Mouse (Mus musculus): Measurements from ENCODE around the gene Nsun4. TPM values are rescaled to one million over a fixed set of nuclear protein-coding genes. Genes with fewer than 3 reads are reported as not detected.

Gene Nsun4
- polyA plus RNA-seq, 1 experiment = 9.3 TPM

DNA sequence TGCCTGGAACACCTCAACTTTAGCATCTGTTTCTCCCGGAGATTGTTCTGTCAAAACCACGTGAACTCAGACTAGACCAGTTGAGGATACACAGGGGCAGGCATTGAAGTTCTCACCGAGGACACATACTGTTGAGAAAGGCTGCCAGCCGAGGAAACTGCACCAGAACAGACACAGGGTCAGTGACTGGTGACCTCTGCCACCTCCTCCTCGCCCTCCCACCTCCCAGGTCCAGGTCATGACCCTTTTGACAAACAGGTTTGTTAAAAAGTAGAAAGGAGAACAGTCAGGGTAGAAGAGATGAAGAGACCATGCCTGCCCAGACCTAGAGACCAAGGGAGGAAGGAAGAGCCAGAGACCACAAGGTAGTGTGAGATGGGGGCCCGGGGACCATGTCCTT, 53.0 kb downstream of the Nsun4 start:
- DNase-seq (ENCODE audit: low read depth in 1 of 2, low spot score in 2 of 2) = no peak
- TF ChIP-seq POLR2A (IDR thresholded peaks at IDR 0.05; ENCODE audit: low read depth, low read length) = no peak
- no peak for TF ChIP-seq CTCF (IDR thresholded peaks at IDR 0.05; ENCODE audit: extremely low read depth, insufficient read depth, insufficient read length, insufficient replicate concordance)
- no peaks in the 10 kb centered on the region for H3K27me3 ChIP-seq (ENCODE audit: control insufficient read depth, insufficient read depth, low read length)
- H3K36me3 ChIP-seq (ENCODE audit: control insufficient read depth, insufficient read depth, low read length) = no peaks in the 10 kb centered on the region
- H3K4me3 ChIP-seq (ENCODE audit: extremely low read depth, insufficient read depth, insufficient read length) = no peak overlapping the region
- WGBS = 49% methylated on average over 6 of the region's 6 CpGs
- no peaks in the 10 kb centered on the region for H3K4me1 ChIP-seq (ENCODE audit: control insufficient read depth, insufficient read depth, insufficient read length)
- no peak overlapping the region for H3K27ac ChIP-seq (ENCODE audit: insufficient read depth, low read length)

DNA sequence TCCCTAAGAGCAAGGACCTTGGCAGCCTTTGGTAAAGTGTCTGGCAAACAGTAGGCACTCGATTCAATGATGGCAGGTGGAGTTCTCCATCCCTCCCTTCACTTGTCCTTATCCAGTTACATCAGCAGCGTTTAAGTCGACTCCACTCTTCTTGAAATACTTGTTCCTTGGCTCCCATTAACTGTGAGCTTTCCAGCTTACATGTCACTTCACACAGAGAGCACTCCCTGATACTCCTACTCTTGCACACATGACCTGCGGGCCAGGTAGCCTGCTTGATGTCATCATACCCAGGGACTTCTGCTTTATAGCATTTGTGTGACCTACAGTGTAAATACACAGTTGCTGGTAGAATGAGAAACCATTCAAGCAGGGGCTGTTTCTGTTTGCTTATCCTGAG, 56.9 kb downstream of the Nsun4 start:
- 77% methylated on average over 4 of the region's 4 CpGs for WGBS
- Histone ChIP-seq H3K27me3 (ENCODE audit: control insufficient read depth, insufficient read depth, low read length) (no peaks in the 10 kb centered on the region), H3K4me1 (ENCODE audit: control insufficient read depth, insufficient read depth, insufficient read length) (no peaks in the 10 kb centered on the region), H3K4me3 (ENCODE audit: extremely low read depth, insufficient read depth, insufficient read length) (no peak overlapping the region), H3K36me3 (ENCODE audit: control insufficient read depth, insufficient read depth, low read length) (no peaks in the 10 kb centered on the region), H3K27ac (ENCODE audit: insufficient read depth, low read length) (no peak overlapping the region)
- DNase-seq (ENCODE audit: low read depth in 1 of 2, low spot score in 2 of 2) = no peak
- no peak for TF ChIP-seq POLR2A (IDR thresholded peaks at IDR 0.05; ENCODE audit: low read depth, low read length)
- TF ChIP-seq CTCF (IDR thresholded peaks at IDR 0.05; ENCODE audit: extremely low read depth, insufficient read depth, insufficient read length, insufficient replicate concordance) = no peak

DNA sequence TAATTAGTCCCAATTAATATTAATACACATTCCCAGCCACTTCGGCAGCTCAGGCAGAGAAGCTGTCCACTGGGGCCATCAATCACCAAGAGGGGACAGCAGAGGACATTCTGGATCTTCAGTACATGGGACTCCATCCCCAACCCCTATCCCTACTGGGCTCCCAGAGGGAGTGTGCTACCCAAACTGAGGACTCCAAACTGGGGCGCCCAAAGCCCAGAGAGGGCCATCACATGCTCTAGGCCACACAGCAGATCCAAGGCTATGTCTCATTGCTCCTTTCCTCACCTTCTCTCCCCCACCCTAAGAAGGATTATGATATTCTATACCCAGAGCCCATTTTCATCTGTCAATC, 58.3 kb downstream of the Nsun4 start:
- 88% methylated on average over 2 of the region's 2 CpGs for WGBS
- TF ChIP-seq CTCF (IDR thresholded peaks at IDR 0.05; ENCODE audit: extremely low read depth, insufficient read depth, insufficient read length, insufficient replicate concordance) = no peak
- TF ChIP-seq POLR2A (IDR thresholded peaks at IDR 0.05; ENCODE audit: low read depth, low read length) = no peak
- H3K27me3 ChIP-seq (ENCODE audit: control insufficient read depth, insufficient read depth, low read length) = no peaks in the 10 kb centered on the region
- H3K4me3 ChIP-seq (ENCODE audit: extremely low read depth, insufficient read depth, insufficient read length) = no peak overlapping the region
- H3K27ac ChIP-seq (ENCODE audit: insufficient read depth, low read length) = no peak overlapping the region
- H3K4me1 ChIP-seq (ENCODE audit: control insufficient read depth, insufficient read depth, insufficient read length) = no peaks in the 10 kb centered on the region
- DNase-seq (ENCODE audit: low read depth in 1 of 2, low spot score in 2 of 2) = no peak
- no peaks in the 10 kb centered on the region for H3K36me3 ChIP-seq (ENCODE audit: control insufficient read depth, insufficient read depth, low read length)

DNA sequence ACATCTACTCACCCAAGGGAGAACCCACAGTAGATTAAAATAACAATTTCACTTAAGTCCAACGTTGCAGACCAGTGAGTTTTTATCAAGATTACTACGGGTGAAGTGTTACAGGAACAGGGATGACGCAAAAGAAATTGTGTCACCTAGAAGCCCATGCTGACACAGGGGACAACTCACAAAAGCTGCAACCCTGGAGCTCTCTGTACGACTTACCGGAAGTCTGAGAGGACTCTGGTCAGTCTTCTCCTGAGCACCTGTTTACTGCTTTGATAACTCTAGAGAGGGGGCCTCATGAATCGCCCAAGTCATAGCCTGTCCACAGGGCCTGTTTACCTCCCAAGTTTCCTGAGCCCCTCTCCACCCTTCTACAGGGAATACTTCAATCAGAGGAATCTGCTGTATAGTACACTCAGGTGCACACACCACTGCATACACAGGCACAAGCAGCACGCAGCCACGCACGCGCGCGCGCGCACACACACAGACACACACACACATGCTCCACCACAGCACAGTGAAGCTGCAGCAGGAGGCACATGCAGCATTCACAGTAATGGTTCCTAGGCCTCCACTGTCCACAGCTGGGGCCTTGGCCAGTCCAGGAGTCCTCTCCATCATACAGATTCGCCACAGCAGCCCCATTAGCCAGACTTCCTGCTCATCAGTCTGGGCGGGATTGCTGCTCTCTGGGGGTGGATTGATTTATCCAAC, 58.9 kb downstream of the Nsun4 start:
- Histone ChIP-seq H3K4me3 (ENCODE audit: extremely low read depth, insufficient read depth, insufficient read length) (no peak overlapping the region), H3K27me3 (ENCODE audit: control insufficient read depth, insufficient read depth, low read length) (no peaks in the 10 kb centered on the region), H3K4me1 (ENCODE audit: control insufficient read depth, insufficient read depth, insufficient read length) (no peaks in the 10 kb centered on the region), H3K36me3 (ENCODE audit: control insufficient read depth, insufficient read depth, low read length) (no peaks in the 10 kb centered on the region), H3K27ac (ENCODE audit: insufficient read depth, low read length) (no peak overlapping the region)
- WGBS = 91% methylated on average over 16 of the region's 16 CpGs
- TF ChIP-seq CTCF (IDR thresholded peaks at IDR 0.05; ENCODE audit: extremely low read depth, insufficient read depth, insufficient read length, insufficient replicate concordance) = no peak
- TF ChIP-seq POLR2A (IDR thresholded peaks at IDR 0.05; ENCODE audit: low read depth, low read length) = no peak
- DNase-seq (ENCODE audit: low read depth in 1 of 2, low spot score in 2 of 2) = no peak

DNA sequence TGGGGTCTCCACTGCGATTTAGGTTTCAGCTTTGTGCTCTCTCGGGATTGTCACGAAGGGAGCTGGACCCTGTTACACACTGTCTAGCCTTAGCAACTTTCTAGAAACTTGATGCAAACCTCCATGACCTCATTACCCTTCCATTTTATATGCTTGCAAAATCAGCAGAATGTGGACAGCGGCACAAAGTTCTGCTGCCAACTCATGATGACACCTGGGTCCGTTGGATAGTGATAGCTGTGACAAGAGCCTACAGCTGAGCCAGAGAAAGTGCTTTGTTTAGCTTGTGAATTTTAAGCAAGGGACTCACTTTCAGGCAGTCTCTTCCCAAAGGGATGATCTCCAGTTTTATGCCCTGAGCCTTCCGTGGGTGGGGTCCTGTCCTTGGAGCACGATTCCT, 64.3 kb downstream of the Nsun4 start:
- no peak overlapping the region for H3K4me3 ChIP-seq (ENCODE audit: extremely low read depth, insufficient read depth, insufficient read length)
- no peaks in the 10 kb centered on the region for H3K27me3 ChIP-seq (ENCODE audit: control insufficient read depth, insufficient read depth, low read length)
- TF ChIP-seq POLR2A (IDR thresholded peaks at IDR 0.05; ENCODE audit: low read depth, low read length) = no peak
- no peak for TF ChIP-seq CTCF (IDR thresholded peaks at IDR 0.05; ENCODE audit: extremely low read depth, insufficient read depth, insufficient read length, insufficient replicate concordance)
- no peaks in the 10 kb centered on the region for H3K4me1 ChIP-seq (ENCODE audit: control insufficient read depth, insufficient read depth, insufficient read length)
- H3K36me3 ChIP-seq (ENCODE audit: control insufficient read depth, insufficient read depth, low read length) = no peaks in the 10 kb centered on the region
- no peak for DNase-seq (ENCODE audit: low read depth in 1 of 2, low spot score in 2 of 2)
- H3K27ac ChIP-seq (ENCODE audit: insufficient read depth, low read length) = no peak overlapping the region
- 76% methylated on average over 7 of the region's 7 CpGs for WGBS

DNA sequence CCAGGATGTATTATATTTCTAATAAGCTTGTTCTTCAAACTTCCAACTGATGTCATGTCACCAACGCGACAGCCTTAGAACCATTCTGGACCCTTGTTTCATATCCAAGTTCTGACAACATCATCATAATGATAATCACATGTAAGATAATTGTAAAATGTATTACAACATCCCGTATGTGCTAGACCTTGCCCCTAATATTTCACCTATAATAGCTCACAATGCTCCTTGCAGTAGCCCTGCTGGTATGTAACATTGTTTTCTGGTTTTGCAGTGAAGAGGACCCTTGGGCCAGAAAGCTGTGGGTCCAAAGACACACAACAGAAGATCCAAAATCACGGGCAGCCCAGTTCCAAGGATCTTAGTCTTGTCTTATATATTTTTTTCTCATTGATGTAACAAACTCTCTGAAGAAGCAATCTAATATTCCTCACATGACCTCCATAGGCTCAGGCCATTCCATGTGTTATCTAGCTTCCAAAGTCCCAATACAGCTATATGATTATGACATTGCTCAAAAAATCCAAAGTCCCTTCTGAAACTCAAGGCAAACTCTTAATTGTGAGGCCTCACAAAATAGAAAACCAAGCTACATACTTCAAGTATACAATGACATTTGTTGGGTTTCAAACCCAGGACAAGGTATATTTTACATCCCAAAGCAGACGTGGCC, 65.7 kb downstream of the Nsun4 start:
- Histone ChIP-seq H3K27me3 (ENCODE audit: control insufficient read depth, insufficient read depth, low read length) (no peaks in the 10 kb centered on the region), H3K36me3 (ENCODE audit: control insufficient read depth, insufficient read depth, low read length) (no peaks in the 10 kb centered on the region), H3K27ac (ENCODE audit: insufficient read depth, low read length) (no peak overlapping the region), H3K4me1 (ENCODE audit: control insufficient read depth, insufficient read depth, insufficient read length) (no peaks in the 10 kb centered on the region), H3K4me3 (ENCODE audit: extremely low read depth, insufficient read depth, insufficient read length) (no peak overlapping the region)
- WGBS = 78% methylated on average over 5 of the region's 5 CpGs
- no peak for TF ChIP-seq POLR2A (IDR thresholded peaks at IDR 0.05; ENCODE audit: low read depth, low read length)
- no peak for TF ChIP-seq CTCF (IDR thresholded peaks at IDR 0.05; ENCODE audit: extremely low read depth, insufficient read depth, insufficient read length, insufficient replicate concordance)
- DNase-seq (ENCODE audit: low read depth in 1 of 2, low spot score in 2 of 2) = no peak

DNA sequence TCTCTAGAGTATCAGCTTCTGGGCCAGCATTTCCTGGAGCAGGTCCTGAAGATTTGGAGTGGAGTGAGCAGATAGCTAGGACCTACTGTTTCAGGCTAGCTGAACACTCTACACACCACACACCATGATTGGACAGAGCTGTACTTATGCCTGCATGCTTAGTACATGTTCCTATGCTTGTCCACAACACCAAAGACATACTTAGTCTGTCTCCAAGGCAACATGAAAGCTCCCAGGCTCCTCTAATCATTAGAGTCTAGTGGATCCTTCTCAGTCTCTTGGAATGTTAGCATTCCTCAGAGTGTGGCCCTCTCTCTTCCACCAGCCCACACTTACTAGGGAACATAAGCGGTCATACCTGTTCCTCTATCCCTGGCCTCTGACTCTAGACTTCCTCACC, 66.2 kb downstream of the Nsun4 start:
- Histone ChIP-seq H3K4me3 (ENCODE audit: extremely low read depth, insufficient read depth, insufficient read length) (no peak overlapping the region), H3K4me1 (ENCODE audit: control insufficient read depth, insufficient read depth, insufficient read length) (no peaks in the 10 kb centered on the region), H3K27ac (ENCODE audit: insufficient read depth, low read length) (no peak overlapping the region), H3K36me3 (ENCODE audit: control insufficient read depth, insufficient read depth, low read length) (no peaks in the 10 kb centered on the region), H3K27me3 (ENCODE audit: control insufficient read depth, insufficient read depth, low read length) (no peaks in the 10 kb centered on the region)
- 79% methylated on average over 1 of the region's 1 CpGs for WGBS
- TF ChIP-seq POLR2A (IDR thresholded peaks at IDR 0.05; ENCODE audit: low read depth, low read length) (no peak), CTCF (IDR thresholded peaks at IDR 0.05; ENCODE audit: extremely low read depth, insufficient read depth, insufficient read length, insufficient replicate concordance) (no peak)
- no peak for DNase-seq (ENCODE audit: low read depth in 1 of 2, low spot score in 2 of 2)

Measured in spleen, adult 2 months (tissue).